Mouse (Mus musculus): Measurements from ENCODE around the gene Lipi.

- TF ChIP-seq CTCF (IDR thresholded peaks at IDR 0.05; ENCODE audit: borderline replicate concordance, insufficient read depth, low read depth, low read length) (no peak), POLR2A (IDR thresholded peaks at IDR 0.05; ENCODE audit: borderline replicate concordance, insufficient read depth, low read length) (no peak)
Observed at GRCm38 (mm10) chr16:75531705-75532104, 54.2 kb downstream of the Lipi start.
